Mouse (Mus musculus): ENCODE results near the gene Lman2.

Lman2 gene

GRCm38 (mm10) chr13:55362453-55363060 is at the start of gene Lman2:
Gene Lman2 (minus strand): TSS chr13:55362783.
- in situ Hi-C loops (cut with MboI, MseI) = no loop called here

- in situ Hi-C loops (cut with MboI, MseI) = loop anchor here (5.0 kb wide), 1 partner anchor 65 kb away; no protein-coding TSS in a partner anchor
Observed at GRCm38 (mm10) chr13:55411826-55412225, 49.2 kb upstream of the Lman2 start.

GRCm38 (mm10) chr13:55408546-55409120 is 46.0 kb upstream of the Lman2 start:
- in situ Hi-C loops (cut with MboI, MseI) = no loop called here

GRCm38 (mm10) chr13:55407341-55407740 is 44.8 kb upstream of the Lman2 start:
- in situ Hi-C loops (cut with MboI, MseI) = no loop called here

GRCm38 (mm10) chr13:55405783-55406390 is 43.3 kb upstream of the Lman2 start:
- in situ Hi-C loops (cut with MboI, MseI) = no loop called here

GRCm38 (mm10) chr13:55404853-55405782 is 42.5 kb upstream of the Lman2 start:
- in situ Hi-C loops (cut with MboI, MseI) = loop anchor here (5.0 kb wide), 1 partner anchor 117 kb away; no protein-coding TSS in a partner anchor

- in situ Hi-C loops (cut with MboI, MseI) = loop anchor here (5.0 kb wide), 1 partner anchor 118 kb away; no protein-coding TSS in a partner anchor
Observed at GRCm38 (mm10) chr13:55403935-55404852, 41.6 kb upstream of the Lman2 start.

- in situ Hi-C loops (cut with MboI, MseI) = loop anchor here (5.0 kb wide), 1 partner anchor 119 kb away; no protein-coding TSS in a partner anchor
Observed at GRCm38 (mm10) chr13:55403266-55403665, 40.7 kb upstream of the Lman2 start.

GRCm38 (mm10) chr13:55400039-55400346 is 37.4 kb upstream of the Lman2 start:
- in situ Hi-C loops (cut with MboI, MseI) = loop anchor here (5.0 kb wide), 1 partner anchor 122 kb away; no protein-coding TSS in a partner anchor

- in situ Hi-C loops (cut with MboI, MseI) = loop anchor here (5.0 kb wide), 1 partner anchor 123 kb away; no protein-coding TSS in a partner anchor
Observed at GRCm38 (mm10) chr13:55399300-55400038, 36.9 kb upstream of the Lman2 start.

- in situ Hi-C loops (cut with MboI, MseI) = no loop called here
Observed at GRCm38 (mm10) chr13:55398088-55398487, 35.5 kb upstream of the Lman2 start, which contains the start of gene Slc34a1. Gene Slc34a1 (plus strand): TSS chr13:55398187.

- in situ Hi-C loops (cut with MboI, MseI) = no loop called here
Observed at GRCm38 (mm10) chr13:55392933-55393332, 30.4 kb upstream of the Lman2 start.

GRCm38 (mm10) chr13:55391626-55392029 is 29.0 kb upstream of the Lman2 start:
- in situ Hi-C loops (cut with MboI, MseI) = no loop called here

- in situ Hi-C loops (cut with MboI, MseI) = no loop called here
Observed at GRCm38 (mm10) chr13:55390644-55391043, 28.1 kb upstream of the Lman2 start.

- in situ Hi-C loops (cut with MboI, MseI) = no loop called here
Observed at GRCm38 (mm10) chr13:55381790-55382189, 19.2 kb upstream of the Lman2 start.

- in situ Hi-C loops (cut with MboI, MseI) = no loop called here
Observed at GRCm38 (mm10) chr13:55378907-55379580, 16.5 kb upstream of the Lman2 start.

- in situ Hi-C loops (cut with MboI, MseI) = no loop called here
Observed at GRCm38 (mm10) chr13:55375877-55376276, 13.3 kb upstream of the Lman2 start.

- in situ Hi-C loops (cut with MboI, MseI) = no loop called here
Observed at GRCm38 (mm10) chr13:55374206-55374924, 11.8 kb upstream of the Lman2 start.

- in situ Hi-C loops (cut with MboI, MseI) = no loop called here
Observed at GRCm38 (mm10) chr13:55371740-55372139, 9.2 kb upstream of the Lman2 start.
